In genomic region chr3:103773508-103773907, GRCm38 (mm10) we compare ENCODE assay signal across 15 mouse cellular contexts. TPM values are rescaled to one million over a fixed set of nuclear protein-coding genes. Genes with fewer than 3 reads are reported as not detected.
A peak's percentile ranks its signal among the peaks of the same experiment; 100 is the strongest.
DNase-seq lines count a peak whose midpoint lies in the region; ATAC-seq and TF ChIP-seq lines count a peak whose summit lies in the region.
"Had no signal": no experiment of that assay in that cellular context is flagged by ENCODE, and none has a peak within 500 bp of the region (broad histone marks: within the 10 kb centered on the region; RNA-seq: fewer than 3 reads in every experiment).

No protein-coding gene starts in this region.

- no peak overlapping the region for H3K4me2 ChIP-seq in heart, embryonic 13.5 days
- H3K4me2 ChIP-seq in lung, embryonic 16.5 days (ENCODE audit: low read depth, low read length): no peak overlapping the region
- no peak overlapping the region for H3K4me2 ChIP-seq in forebrain, embryonic 12.5 days
- H3K4me2 ChIP-seq: forebrain, embryonic 15.5 days; limb, embryonic 15.5 days; stomach, embryonic 15.5 days had no signal

- peak overlapping the region; percentile 41 for H3K9ac ChIP-seq in heart, embryonic 13.5 days
- no peak overlapping the region for H3K9ac ChIP-seq in lung, embryonic 16.5 days (ENCODE audit: low read length)
- H3K9ac ChIP-seq in forebrain, embryonic 12.5 days: no peak overlapping the region
- H3K9ac ChIP-seq: forebrain, embryonic 15.5 days; limb, embryonic 15.5 days; stomach, embryonic 15.5 days had no signal

- no peaks in the 10 kb centered on the region for H3K9me3 ChIP-seq in heart, embryonic 13.5 days
- H3K9me3 ChIP-seq in lung, embryonic 16.5 days (ENCODE audit: control insufficient read depth, low read length): no peaks in the 10 kb centered on the region
- H3K9me3 ChIP-seq in E14TG2a.4 (ENCODE audit: low read length): no peaks in the 10 kb centered on the region
- no peaks in the 10 kb centered on the region for H3K9me3 ChIP-seq in megakaryocyte, embryonic 14.5 days
- H3K9me3 ChIP-seq in forebrain, embryonic 12.5 days: no peaks in the 10 kb centered on the region
- H3K9me3 ChIP-seq: embryonic facial prominence, embryonic 10.5 days; forebrain, embryonic 15.5 days; limb, embryonic 15.5 days; stomach, embryonic 15.5 days had no signal

- peak overlapping the region; percentile 95 for H3K27ac ChIP-seq in heart, embryonic 13.5 days (replicated peaks)
- peak overlapping the region; percentile 40; the same call in 1 of the 2 replicates for H3K27ac ChIP-seq in lung, embryonic 16.5 days (ENCODE audit: low read length)
- H3K27ac ChIP-seq in forebrain, embryonic 12.5 days: no peak overlapping the region
- H3K27ac ChIP-seq: embryonic facial prominence, embryonic 10.5 days; forebrain, embryonic 15.5 days; limb, embryonic 15.5 days; stomach, embryonic 15.5 days had no signal

- peaks cover 43% of the 10 kb centered on the region for H3K4me1 ChIP-seq in heart, embryonic 13.5 days
- peaks cover 22% of the 10 kb centered on the region for H3K4me1 ChIP-seq in lung, embryonic 16.5 days (replicated peaks; ENCODE audit: control insufficient read depth, insufficient read depth, low read length)
- peaks cover 76% of the 10 kb centered on the region for H3K4me1 ChIP-seq in E14TG2a.4 (replicated peaks; ENCODE audit: low read depth, low read length)
- H3K4me1 ChIP-seq in megakaryocyte, embryonic 14.5 days: peaks cover 82% of the 10 kb centered on the region
- H3K4me1 ChIP-seq in forebrain, embryonic 12.5 days: no peaks in the 10 kb centered on the region
- H3K4me1 ChIP-seq: embryonic facial prominence, embryonic 10.5 days had no signal

- no peak for DNase-seq in heart, postnatal 4 days
- DNase-seq in lung, postnatal 36 days: no peak
- DNase-seq in adrenal gland, postnatal 14 days: no peak
- DNase-seq: cerebellum, adult 18-20 months had no signal

- no peaks in the 10 kb centered on the region for H3K27me3 ChIP-seq in heart, embryonic 13.5 days (replicated peaks)
- H3K27me3 ChIP-seq in lung, embryonic 16.5 days (ENCODE audit: control insufficient read depth, insufficient read depth, low read depth, low read length): no peaks in the 10 kb centered on the region
- H3K27me3 ChIP-seq in E14TG2a.4 (ENCODE audit: insufficient read depth, low read length): no peaks in the 10 kb centered on the region
- no peaks in the 10 kb centered on the region for H3K27me3 ChIP-seq in megakaryocyte, embryonic 14.5 days (replicated peaks)
- H3K27me3 ChIP-seq in forebrain, embryonic 12.5 days: no peaks in the 10 kb centered on the region
- H3K27me3 ChIP-seq: forebrain, embryonic 15.5 days; limb, embryonic 15.5 days; stomach, embryonic 15.5 days had no signal

- TF ChIP-seq CTCF in E14TG2a.4 (conservative IDR thresholded peaks at IDR 0.05; ENCODE audit: low read length): no peak

- no peak for ATAC-seq in heart, embryonic 13.5 days (ENCODE audit: extremely low read depth, insufficient number of reproducible peaks, low FRiP score, low TSS enrichment)
- no peak for ATAC-seq in lung, embryonic 16.5 days (ENCODE audit: low read depth)
- ATAC-seq in forebrain, embryonic 12.5 days (ENCODE audit: low FRiP score): no peak

- WGBS in heart, embryonic 13.5 days: 76% methylated on average over 3 of the region's 3 CpGs
- WGBS in lung, embryonic 16.5 days: 79% methylated on average over 3 of the region's 3 CpGs
- WGBS in forebrain, embryonic 12.5 days: 83% methylated on average over 3 of the region's 3 CpGs

- H3K4me3 ChIP-seq in heart, embryonic 13.5 days: no peak overlapping the region
- H3K4me3 ChIP-seq in lung, embryonic 16.5 days (ENCODE audit: low read length): no peak overlapping the region
- 0 out of 2 replicates have a peak overlapping the region, but pooled peaks have one; percentile 7 for H3K4me3 ChIP-seq in E14TG2a.4 (replicated peaks; ENCODE audit: low read length)
- peak overlapping the region; percentile 59 for H3K4me3 ChIP-seq in megakaryocyte, embryonic 14.5 days (replicated peaks)
- H3K4me3 ChIP-seq in forebrain, embryonic 12.5 days (replicated peaks): no peak overlapping the region
- H3K4me3 ChIP-seq: embryonic facial prominence, embryonic 10.5 days; forebrain, embryonic 15.5 days; limb, embryonic 15.5 days; stomach, embryonic 15.5 days had no signal

- peaks cover 46% of the 10 kb centered on the region for H3K36me3 ChIP-seq in heart, embryonic 13.5 days
- peaks cover 19% of the 10 kb centered on the region for H3K36me3 ChIP-seq in lung, embryonic 16.5 days (ENCODE audit: control insufficient read depth, insufficient read depth, low read length)
- peaks cover 54% of the 10 kb centered on the region for H3K36me3 ChIP-seq in E14TG2a.4 (ENCODE audit: insufficient read depth, low read length)
- H3K36me3 ChIP-seq in megakaryocyte, embryonic 14.5 days (replicated peaks; ENCODE audit: low read length): peaks cover 94% of the 10 kb centered on the region
- H3K36me3 ChIP-seq in forebrain, embryonic 12.5 days (replicated peaks): peaks cover 35% of the 10 kb centered on the region

RNA-seq across cellular contexts. Expression of gene Hipk1, which starts 17.9 kb away (rescaled TPM):
- 8.7 and 9.9 TPM in 2 replicates for polyA plus RNA-seq in heart, embryonic 13.5 days (2015; fragmentation: Nextera tagmentation; extraction: Ambion mirVana)
- total RNA-seq in heart, postnatal 4 days (2021): 10 to 100 TPM; 96.7 to 98.2 TPM
- polyA plus RNA-seq in lung, embryonic 16.5 days (2015; fragmentation: Nextera tagmentation; extraction: Ambion mirVana): 12.2 and 12.3 TPM in 2 replicates
- polyA plus RNA-seq in megakaryocyte, embryonic 14.5 days (2012; ENCODE audit: insufficient read depth, low replicate concordance): 23.3 and 49.7 TPM in 2 replicates
- 18.2 and 18.5 TPM in 2 replicates for polyA plus RNA-seq in forebrain, embryonic 12.5 days (2016; fragmentation: Nextera tagmentation; extraction: Ambion mirVana)
- total RNA-seq in adrenal gland, postnatal 14 days (2021): 149 and 198 TPM in 2 replicates

RNA-seq across cellular contexts. Expression of gene Gm10964, which starts 34.3 kb away (rescaled TPM):
- not detected in 2 replicates for polyA plus RNA-seq in heart, embryonic 13.5 days (2015; fragmentation: Nextera tagmentation; extraction: Ambion mirVana)
- total RNA-seq in heart, postnatal 4 days (2021): not detected
- polyA plus RNA-seq in lung, embryonic 16.5 days (2015; fragmentation: Nextera tagmentation; extraction: Ambion mirVana): not detected in 2 replicates
- not detected in 2 replicates for polyA plus RNA-seq in megakaryocyte, embryonic 14.5 days (2012; ENCODE audit: insufficient read depth, low replicate concordance)
- not detected in 2 replicates for polyA plus RNA-seq in forebrain, embryonic 12.5 days (2016; fragmentation: Nextera tagmentation; extraction: Ambion mirVana)
- total RNA-seq in adrenal gland, postnatal 14 days (2021): not detected in 2 replicates
- total RNA-seq: hematopoietic stem cell, adult 5-6 weeks had no signal
- polyA plus RNA-seq: embryonic facial prominence, embryonic 10.5 days; forebrain, embryonic 15.5 days; limb, embryonic 15.5 days; midbrain, embryonic 16.5 days; stomach, embryonic 15.5 days had no signal

RNA-seq across cellular contexts. Expression of gene Olfml3, which starts 35.7 kb away (rescaled TPM):
- polyA plus RNA-seq in heart, embryonic 13.5 days (2015; fragmentation: Nextera tagmentation; extraction: Ambion mirVana): 21.9 and 24.1 TPM in 2 replicates
- total RNA-seq in heart, postnatal 4 days (2021): 10 to 100 TPM; 11.8 to 13.0 TPM
- 83.8 and 84.9 TPM in 2 replicates for polyA plus RNA-seq in lung, embryonic 16.5 days (2015; fragmentation: Nextera tagmentation; extraction: Ambion mirVana)
- 0.12 TPM in 1 of 2 replicates, not detected in the other for polyA plus RNA-seq in megakaryocyte, embryonic 14.5 days (2012; ENCODE audit: insufficient read depth, low replicate concordance)
- 5.3 and 7.2 TPM in 2 replicates for polyA plus RNA-seq in forebrain, embryonic 12.5 days (2016; fragmentation: Nextera tagmentation; extraction: Ambion mirVana)
- total RNA-seq in adrenal gland, postnatal 14 days (2021): 12.0 and 12.7 TPM in 2 replicates

RNA-seq across cellular contexts. Expression of gene Dclre1b, which starts 35.7 kb away (rescaled TPM):
- 15.4 and 16.8 TPM in 2 replicates for polyA plus RNA-seq in heart, embryonic 13.5 days (2015; fragmentation: Nextera tagmentation; extraction: Ambion mirVana)
- 10 to 100 TPM; 13.6 to 14.2 TPM for total RNA-seq in heart, postnatal 4 days (2021)
- 23.4 and 26.3 TPM in 2 replicates for polyA plus RNA-seq in lung, embryonic 16.5 days (2015; fragmentation: Nextera tagmentation; extraction: Ambion mirVana)
- 3.1 and 10.5 TPM in 2 replicates for polyA plus RNA-seq in megakaryocyte, embryonic 14.5 days (2012; ENCODE audit: insufficient read depth, low replicate concordance)
- 29.7 and 32.4 TPM in 2 replicates for polyA plus RNA-seq in forebrain, embryonic 12.5 days (2016; fragmentation: Nextera tagmentation; extraction: Ambion mirVana)
- total RNA-seq in adrenal gland, postnatal 14 days (2021): 16.6 and 21.9 TPM in 2 replicates

RNA-seq across cellular contexts. Expression of gene Ap4b1, which starts 35.8 kb away (rescaled TPM):
- polyA plus RNA-seq in heart, embryonic 13.5 days (2015; fragmentation: Nextera tagmentation; extraction: Ambion mirVana): 14.5 and 16.2 TPM in 2 replicates
- 1 to 10 TPM; 8.6 to 9.1 TPM for total RNA-seq in heart, postnatal 4 days (2021)
- polyA plus RNA-seq in lung, embryonic 16.5 days (2015; fragmentation: Nextera tagmentation; extraction: Ambion mirVana): 21.0 and 21.8 TPM in 2 replicates
- polyA plus RNA-seq in megakaryocyte, embryonic 14.5 days (2012; ENCODE audit: insufficient read depth, low replicate concordance): 2.8 and 3.6 TPM in 2 replicates
- polyA plus RNA-seq in forebrain, embryonic 12.5 days (2016; fragmentation: Nextera tagmentation; extraction: Ambion mirVana): 23.7 and 23.9 TPM in 2 replicates
- 17.2 and 29.1 TPM in 2 replicates for total RNA-seq in adrenal gland, postnatal 14 days (2021)

Comparison
In these comparisons a context has a peak if more than half of its experiments do, and no peak if none do; other contexts are left out.
1. H3K4me3 ChIP-seq: peak in E14TG2a.4 (single experiment) and megakaryocyte, embryonic 14.5 days (single experiment); none in heart, embryonic 13.5 days (single experiment), lung, embryonic 16.5 days (single experiment) and forebrain, embryonic 12.5 days (single experiment).